Mouse (Mus musculus) liver, embryonic 13.5 days (tissue): ENCODE data around the gene Pcnx2. TPM values are rescaled to one million over a fixed set of nuclear protein-coding genes. Genes with fewer than 3 reads are reported as not detected.

ENCODE experiments used
- ATAC-seq: fragments of 200-750 bp; cut with Nextera tagmentation; 2 replicates; pipeline ENCODE4 v1.8.0; 2017; ENCODE audit warnings: low read depth, mild to moderate bottlenecking, moderate number of reproducible peaks, moderate library complexity
- DNase-seq: peaks from one replicate; pipeline ENCODE4 v3.0.0; 2022
- H3K27ac ChIP-seq: fragments of 300-500 bp; sonication (generic); 2 replicates; pipeline ENCODE4 v1.5.1; 2015; ENCODE audit warnings: moderate library complexity, mild to moderate bottlenecking, inconsistent platforms
- H3K27me3 ChIP-seq: fragments of 300-500 bp; sonication (generic); 2 replicates; pipeline ENCODE4 v1.6.1; 2015; ENCODE audit warnings: mild to moderate bottlenecking, inconsistent platforms
- H3K36me3 ChIP-seq: fragments of 300-500 bp; sonication (generic); 2 replicates; pipeline ENCODE4 v1.6.1; 2015; ENCODE audit warnings: mild to moderate bottlenecking, inconsistent platforms
- H3K4me1 ChIP-seq: fragments of 300-500 bp; sonication (generic); replicated peaks from 2 replicates; pipeline ENCODE4 v1.6.1; 2015; ENCODE audit warnings: inconsistent platforms
- H3K4me2 ChIP-seq: fragments of 300-500 bp; sonication (generic); 2 replicates; pipeline ENCODE4 v1.6.1; 2015; ENCODE audit warnings: inconsistent platforms, mild to moderate bottlenecking, moderate library complexity
- H3K4me3 ChIP-seq: fragments of 300-500 bp; sonication (generic); replicated peaks from 2 replicates; pipeline ENCODE4 v1.5.1; 2015; ENCODE audit warnings: mild to moderate bottlenecking, inconsistent platforms
- H3K9ac ChIP-seq: fragments of 300-500 bp; sonication (generic); 2 replicates; pipeline ENCODE4 v1.6.1; 2015; ENCODE audit warnings: mild to moderate bottlenecking, inconsistent platforms
- H3K9me3 ChIP-seq: fragments of 300-500 bp; sonication (generic); replicated peaks from 2 replicates; pipeline ENCODE4 v1.6.1; 2016; ENCODE audit warnings: inconsistent platforms
- WGBS: fragments of 180-500 bp; shearing (Covaris S2); methylation state at CpG from one replicate; pipeline ENCODE4 v1.1.7; 2015; ENCODE audit not compliant: insufficient replicate concordance; 5-methylcytosine and 5-hydroxymethylcytosine counted together
- polyA plus RNA-seq: library from polyadenylated mRNA; unstranded; fragments of >200 nt; fragmentation: Nextera tagmentation; extraction: Ambion mirVana; gene quantifications from 2 replicates; pipeline ENCODE4 v1.2.1, GENCODE M21; 2015

The Pcnx2 gene
- polyA plus RNA-seq, 1 experiment from 2014 or later = 0.27 TPM

DNA sequence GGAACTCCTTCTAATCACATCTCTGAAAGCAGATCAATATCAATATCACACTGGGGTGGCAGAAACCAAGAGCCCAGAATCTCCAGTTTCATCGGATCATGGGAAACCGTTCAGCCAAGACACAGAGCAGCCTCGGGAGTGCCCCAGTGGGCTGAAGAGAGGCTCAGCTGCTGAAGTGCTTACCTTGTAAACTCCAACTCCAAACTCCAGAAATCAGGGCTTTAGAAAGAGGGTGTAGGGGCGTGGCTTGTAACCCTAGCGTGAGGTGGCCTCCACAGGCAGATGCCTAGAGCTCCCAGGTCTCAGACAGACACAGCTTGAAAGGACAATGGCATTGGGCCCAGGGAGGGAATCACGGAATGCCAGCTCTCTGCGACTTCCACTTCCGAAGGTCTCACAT, 170.3 kb downstream of the Pcnx2 start:
- H3K4me3 ChIP-seq = no peak overlapping the region
- H3K9me3 ChIP-seq = no peaks in the 10 kb centered on the region
- H3K9ac ChIP-seq = no peak overlapping the region
- no peak overlapping the region for H3K27ac ChIP-seq
- peaks cover 8% of the 10 kb centered on the region; the same call in 1 of the 2 replicates for H3K4me1 ChIP-seq
- H3K4me2 ChIP-seq = no peak overlapping the region
- 53% methylated on average over 8 of the region's 8 CpGs for WGBS
- ATAC-seq (no peak), DNase-seq (no peak)
- no peaks in the 10 kb centered on the region for H3K36me3 ChIP-seq
- H3K27me3 ChIP-seq = no peaks in the 10 kb centered on the region

DNA sequence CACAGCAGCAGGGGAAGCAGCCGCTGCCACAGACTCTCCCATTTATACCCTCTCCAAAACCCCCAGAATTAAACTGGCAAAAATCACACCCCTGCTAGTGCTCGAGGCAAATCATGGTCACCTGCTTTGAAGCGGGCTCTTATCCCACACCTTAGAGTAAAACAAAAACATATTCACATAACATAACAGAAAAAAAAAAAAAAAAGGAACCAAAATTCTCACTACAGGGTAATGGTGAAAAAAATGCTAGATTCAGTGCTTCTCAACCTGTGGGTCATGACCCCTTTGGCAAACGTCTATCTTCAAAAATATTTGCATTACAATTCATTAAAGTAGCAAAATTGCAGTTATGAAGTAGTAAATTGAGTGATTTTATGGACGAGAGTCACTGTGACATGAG, 171.1 kb downstream of the Pcnx2 start:
- no peak overlapping the region for H3K4me2 ChIP-seq
- no peaks in the 10 kb centered on the region for H3K36me3 ChIP-seq
- H3K27me3 ChIP-seq = no peaks in the 10 kb centered on the region
- no peaks in the 10 kb centered on the region for H3K9me3 ChIP-seq
- no peak overlapping the region for H3K4me3 ChIP-seq
- peaks cover 8% of the 10 kb centered on the region; the same call in 1 of the 2 replicates for H3K4me1 ChIP-seq
- no peak for DNase-seq
- H3K9ac ChIP-seq = no peak overlapping the region
- H3K27ac ChIP-seq = no peak overlapping the region
- WGBS = 40% methylated on average over 5 of the region's 5 CpGs
- ATAC-seq = no peak

- no peak overlapping the region for H3K27ac ChIP-seq
- H3K9ac ChIP-seq = no peak overlapping the region
These were observed 172.0 kb downstream of the Pcnx2 start for GRCm38 (mm10) chr8:125726143-125726542.

GRCm38 (mm10) chr8:125725037-125725820, 172.9 kb downstream of the Pcnx2 start:
- Histone ChIP-seq H3K9ac (no peak overlapping the region), H3K27ac (peak overlapping the region; percentile 34), H3K36me3 (no peaks in the 10 kb centered on the region), H3K9me3 (no peaks in the 10 kb centered on the region), H3K4me2 (no peak overlapping the region), H3K4me3 (no peak overlapping the region), H3K4me1 (peaks cover 8% of the 10 kb centered on the region; the same call in 1 of the 2 replicates), H3K27me3 (no peaks in the 10 kb centered on the region)
- ATAC-seq (peak; percentile 47), DNase-seq (no peak)
- 25% methylated on average over 6 of the region's 6 CpGs for WGBS

More at GRCm38 (mm10) chr8:125726143-125726542, 172.0 kb downstream of the Pcnx2 start:
- Histone ChIP-seq H3K9me3 (no peaks in the 10 kb centered on the region), H3K27me3 (no peaks in the 10 kb centered on the region), H3K4me1 (peaks cover 8% of the 10 kb centered on the region; the same call in 1 of the 2 replicates), H3K36me3 (no peaks in the 10 kb centered on the region), H3K4me3 (no peak overlapping the region), H3K4me2 (no peak overlapping the region)
- DNase-seq (no peak), ATAC-seq (no peak)
- WGBS = 71% methylated on average over 4 of the region's 4 CpGs

DNA sequence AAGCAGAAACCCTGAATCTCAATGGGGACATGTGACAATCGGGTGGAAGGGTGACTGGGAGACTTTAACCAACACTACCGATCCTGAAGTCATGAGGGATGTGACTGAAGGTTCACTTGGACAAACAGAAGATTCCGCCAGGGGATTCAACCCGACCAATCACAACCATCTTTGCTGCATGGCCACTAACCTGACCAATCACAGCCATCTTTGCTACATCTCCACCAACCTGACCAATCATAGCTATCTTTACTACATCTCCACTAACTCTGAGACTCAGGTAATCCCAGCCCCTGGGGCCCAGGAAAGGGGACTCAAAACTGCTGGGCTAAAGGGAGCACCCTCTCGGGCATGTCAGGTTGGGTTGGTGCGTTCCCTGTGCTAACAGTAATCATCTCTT, 174.7 kb downstream of the Pcnx2 start:
- WGBS = 69% methylated on average over 6 of the region's 6 CpGs
- DNase-seq (no peak), ATAC-seq (no peak)
- no peaks in the 10 kb centered on the region for H3K9me3 ChIP-seq
- no peak overlapping the region for H3K9ac ChIP-seq
- no peak overlapping the region for H3K4me3 ChIP-seq
- no peaks in the 10 kb centered on the region for H3K36me3 ChIP-seq
- no peaks in the 10 kb centered on the region for H3K27me3 ChIP-seq
- H3K4me1 ChIP-seq = peaks cover 8% of the 10 kb centered on the region; the same call in 1 of the 2 replicates
- no peak overlapping the region for H3K27ac ChIP-seq
- H3K4me2 ChIP-seq = no peak overlapping the region

DNA sequence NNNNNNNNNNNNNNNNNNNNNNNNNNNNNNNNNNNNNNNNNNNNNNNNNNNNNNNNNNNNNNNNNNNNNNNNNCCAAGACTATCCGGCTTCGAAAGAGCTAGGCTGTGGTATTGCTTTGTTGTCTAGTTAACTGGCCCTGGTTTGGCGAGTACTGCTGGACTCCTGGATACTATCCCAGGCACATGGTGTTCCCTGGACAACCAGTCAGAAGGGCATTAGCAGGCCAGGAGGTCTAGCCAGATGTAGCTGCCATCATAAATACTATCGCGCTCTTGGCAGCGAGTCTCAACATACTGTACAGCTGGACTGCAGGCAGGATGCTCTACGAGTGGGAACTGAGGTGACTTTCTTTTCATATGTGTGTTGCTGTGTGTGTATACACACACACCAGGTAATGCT, 175.4 kb downstream of the Pcnx2 start:
- Histone ChIP-seq H3K9me3 (no peaks in the 10 kb centered on the region), H3K9ac (no peak overlapping the region), H3K27ac (no peak overlapping the region), H3K4me1 (peaks cover 8% of the 10 kb centered on the region; the same call in 1 of the 2 replicates), H3K36me3 (no peaks in the 10 kb centered on the region), H3K27me3 (no peaks in the 10 kb centered on the region), H3K4me3 (no peak overlapping the region), H3K4me2 (no peak overlapping the region)
- WGBS = 85% methylated on average over 7 of the region's 7 CpGs
- DNase-seq = no peak
- ATAC-seq = no peak

GRCm38 (mm10) chr8:125718914-125719313, 179.2 kb downstream of the Pcnx2 start:
- no peak for ATAC-seq
- no peaks in the 10 kb centered on the region for H3K4me1 ChIP-seq
- H3K9me3 ChIP-seq = no peaks in the 10 kb centered on the region
- no peak overlapping the region for H3K4me3 ChIP-seq
- no peaks in the 10 kb centered on the region for H3K36me3 ChIP-seq
- 40% methylated on average over 4 of the region's 4 CpGs for WGBS
- 0 out of 2 replicates have a peak, but pooled peaks cover 3% of the 10 kb centered on the region for H3K27me3 ChIP-seq
- no peak overlapping the region for H3K4me2 ChIP-seq
- no peak overlapping the region for H3K9ac ChIP-seq
- DNase-seq = no peak
- H3K27ac ChIP-seq = no peak overlapping the region

GRCm38 (mm10) chr8:125716613-125717012, 181.5 kb downstream of the Pcnx2 start:
- no peak for DNase-seq

GRCm38 (mm10) chr8:125716211-125716610, 181.9 kb downstream of the Pcnx2 start:
- Histone ChIP-seq H3K9ac (no peak overlapping the region), H3K27ac (no peak overlapping the region), H3K4me3 (no peak overlapping the region), H3K4me1 (peaks cover 16% of the 10 kb centered on the region), H3K4me2 (no peak overlapping the region), H3K36me3 (no peaks in the 10 kb centered on the region), H3K27me3 (0 out of 2 replicates have a peak, but pooled peaks cover 3% of the 10 kb centered on the region), H3K9me3 (no peaks in the 10 kb centered on the region)
- 49% methylated on average over 4 of the region's 4 CpGs for WGBS
- ATAC-seq (no peak), DNase-seq (no peak)

More at GRCm38 (mm10) chr8:125716613-125717012, 181.5 kb downstream of the Pcnx2 start:
- H3K4me2 ChIP-seq = no peak overlapping the region
- H3K4me1 ChIP-seq = peaks cover 12% of the 10 kb centered on the region
- no peaks in the 10 kb centered on the region for H3K36me3 ChIP-seq
- ATAC-seq = no peak
- no peak overlapping the region for H3K27ac ChIP-seq
- no peak overlapping the region for H3K4me3 ChIP-seq
- 0 out of 2 replicates have a peak, but pooled peaks cover 3% of the 10 kb centered on the region for H3K27me3 ChIP-seq
- 50% methylated on average over 7 of the region's 7 CpGs for WGBS
- no peaks in the 10 kb centered on the region for H3K9me3 ChIP-seq
- H3K9ac ChIP-seq = no peak overlapping the region

GRCm38 (mm10) chr8:125711514-125711913, 186.6 kb downstream of the Pcnx2 start:
- Histone ChIP-seq H3K4me1 (peaks cover 25% of the 10 kb centered on the region), H3K9ac (no peak overlapping the region), H3K9me3 (no peaks in the 10 kb centered on the region), H3K36me3 (no peaks in the 10 kb centered on the region), H3K27ac (peak overlapping the region; percentile 71), H3K27me3 (0 out of 2 replicates have a peak, but pooled peaks cover 3% of the 10 kb centered on the region), H3K4me3 (no peak overlapping the region), H3K4me2 (no peak overlapping the region)
- peak; percentile 73 for DNase-seq
- peak; percentile 100 for ATAC-seq
- whole genome bisulfite sequencing = 20% methylated on average over 5 of the region's 5 CpGs

DNA sequence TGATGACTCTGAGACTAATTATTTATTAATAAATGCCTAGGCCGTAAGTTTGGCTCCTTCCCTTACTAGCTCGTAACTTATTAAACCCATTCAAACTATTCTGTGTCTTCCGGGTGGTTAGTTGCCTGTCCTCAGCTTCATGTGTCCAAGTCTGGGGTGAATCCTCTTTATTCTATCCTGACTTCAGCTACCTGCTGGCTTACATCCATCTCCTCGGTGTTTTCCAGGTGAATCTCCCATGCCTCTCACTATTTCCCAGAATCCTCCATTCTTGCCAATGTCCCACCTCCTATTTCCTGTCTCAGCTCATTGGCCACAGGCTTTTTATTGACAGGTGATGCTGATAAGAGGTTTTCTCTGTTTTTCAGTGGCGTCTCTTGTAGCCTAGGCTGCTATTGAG, 188.9 kb downstream of the Pcnx2 start:
- Histone ChIP-seq H3K4me1 (peaks cover 25% of the 10 kb centered on the region), H3K27ac (no peak overlapping the region), H3K4me2 (no peak overlapping the region), H3K36me3 (no peaks in the 10 kb centered on the region), H3K9ac (no peak overlapping the region), H3K4me3 (no peak overlapping the region), H3K9me3 (no peaks in the 10 kb centered on the region), H3K27me3 (no peaks in the 10 kb centered on the region)
- 70% methylated on average over 5 of the region's 5 CpGs for WGBS
- ATAC-seq (no peak), DNase-seq (no peak)

DNA sequence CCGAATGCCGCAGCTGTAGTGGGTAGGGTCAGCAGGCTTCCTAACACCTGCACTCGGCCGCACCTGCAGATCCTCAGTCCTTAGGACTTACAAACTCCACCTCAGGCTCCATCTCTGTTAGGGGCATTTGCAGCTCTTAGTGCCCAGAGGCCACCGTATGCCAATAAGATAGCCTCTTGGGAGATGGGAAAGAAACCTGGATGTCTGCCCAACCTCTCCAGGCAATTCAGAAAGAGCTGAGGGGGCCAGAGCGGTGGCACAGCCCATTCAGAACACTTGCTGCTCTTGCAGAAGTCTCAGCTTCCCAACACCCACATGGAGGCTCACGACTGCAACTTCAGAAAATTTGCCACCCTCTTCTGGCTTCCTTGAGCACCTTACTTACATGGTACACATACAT, 192.3 kb downstream of the Pcnx2 start:
- 72% methylated on average over 7 of the region's 7 CpGs for WGBS
- no peak overlapping the region for H3K27ac ChIP-seq
- no peak overlapping the region for H3K4me2 ChIP-seq
- no peak overlapping the region for H3K4me3 ChIP-seq
- H3K27me3 ChIP-seq = no peaks in the 10 kb centered on the region
- ATAC-seq (no peak), DNase-seq (no peak)
- peaks cover 5% of the 10 kb centered on the region for H3K4me1 ChIP-seq
- no peak overlapping the region for H3K9ac ChIP-seq
- no peaks in the 10 kb centered on the region for H3K36me3 ChIP-seq
- H3K9me3 ChIP-seq = no peaks in the 10 kb centered on the region
